Mouse (Mus musculus): ENCODE measurements around the gene Ankdd1a. TPM values are rescaled to one million over a fixed set of nuclear protein-coding genes. Genes with fewer than 3 reads are reported as not detected.
A peak's percentile ranks its signal among the peaks of the same experiment; 100 is the strongest.

Ankdd1a gene
- total RNA-seq, 2 experiments from 2014 or later = 3.3 to 3.8 TPM

- no peak for DNase-seq (ENCODE audit: extremely low spot score in 1 of 2, low spot score in 1 of 2)
Measured at GRCm38 (mm10) chr9:65512520-65512919, 7.5 kb downstream of the Ankdd1a start.

- no peak for DNase-seq (ENCODE audit: extremely low spot score in 1 of 2, low spot score in 1 of 2)
Measured at GRCm38 (mm10) chr9:65508449-65508848, 11.5 kb downstream of the Ankdd1a start.

GRCm38 (mm10) chr9:65502721-65503505 is 17.1 kb downstream of the Ankdd1a start:
- no peak for DNase-seq (ENCODE audit: extremely low spot score in 1 of 2, low spot score in 1 of 2)

GRCm38 (mm10) chr9:65502146-65502545 is 17.8 kb downstream of the Ankdd1a start:
- no peak for DNase-seq (ENCODE audit: extremely low spot score in 1 of 2, low spot score in 1 of 2)

GRCm38 (mm10) chr9:65492851-65493250 is 27.1 kb downstream of the Ankdd1a start:
- DNase-seq (ENCODE audit: extremely low spot score in 1 of 2, low spot score in 1 of 2) = no peak

- no peak for DNase-seq (ENCODE audit: extremely low spot score in 1 of 2, low spot score in 1 of 2)
Measured at GRCm38 (mm10) chr9:65492351-65492750, 27.6 kb downstream of the Ankdd1a start.

GRCm38 (mm10) chr9:65491476-65491875 is 28.5 kb downstream of the Ankdd1a start:
- DNase-seq (ENCODE audit: extremely low spot score in 1 of 2, low spot score in 1 of 2) = no peak

- no peak for DNase-seq (ENCODE audit: extremely low spot score in 1 of 2, low spot score in 1 of 2)
Measured at GRCm38 (mm10) chr9:65480071-65480470, 39.9 kb downstream of the Ankdd1a start.

- DNase-seq (ENCODE audit: extremely low spot score in 1 of 2, low spot score in 1 of 2) = no peak
Measured at GRCm38 (mm10) chr9:65479158-65479557, 40.8 kb downstream of the Ankdd1a start.

GRCm38 (mm10) chr9:65472769-65473168 is 47.2 kb downstream of the Ankdd1a start:
- no peak for DNase-seq (ENCODE audit: extremely low spot score in 1 of 2, low spot score in 1 of 2)

- no peak for DNase-seq (ENCODE audit: extremely low spot score in 1 of 2, low spot score in 1 of 2)
Measured at GRCm38 (mm10) chr9:65467686-65468085, 52.3 kb downstream of the Ankdd1a start.

GRCm38 (mm10) chr9:65465241-65465640 is 54.8 kb downstream of the Ankdd1a start:
- DNase-seq (ENCODE audit: extremely low spot score in 1 of 2, low spot score in 1 of 2) = no peak

- peak in 1 of 2 experiments; percentile 18 for DNase-seq (ENCODE audit: extremely low spot score in 1 of 2, low spot score in 1 of 2)
Measured at GRCm38 (mm10) chr9:65464161-65464560, 55.8 kb downstream of the Ankdd1a start.

GRCm38 (mm10) chr9:65462544-65462943 is 57.4 kb downstream of the Ankdd1a start:
- no peak for DNase-seq (ENCODE audit: extremely low spot score in 1 of 2, low spot score in 1 of 2)

- peak; percentile 91 to 93 for DNase-seq (ENCODE audit: extremely low spot score in 1 of 2, low spot score in 1 of 2)
Measured at GRCm38 (mm10) chr9:65460732-65461442, 59.1 kb downstream of the Ankdd1a start, which contains the start of gene Spg21. Gene Spg21, plus strand, starts transcription at chr9:65460947.

GRCm38 (mm10) chr9:65460198-65460597 is 59.8 kb downstream of the Ankdd1a start:
- DNase-seq (ENCODE audit: extremely low spot score in 1 of 2, low spot score in 1 of 2) = no peak

- no peak for DNase-seq (ENCODE audit: extremely low spot score in 1 of 2, low spot score in 1 of 2)
Measured at GRCm38 (mm10) chr9:65458975-65459374, 61.0 kb downstream of the Ankdd1a start.

- DNase-seq (ENCODE audit: extremely low spot score in 1 of 2, low spot score in 1 of 2) = no peak
Measured at GRCm38 (mm10) chr9:65447951-65448350, 72.0 kb downstream of the Ankdd1a start.

- DNase-seq (ENCODE audit: extremely low spot score in 1 of 2, low spot score in 1 of 2) = no peak
Measured at GRCm38 (mm10) chr9:65444692-65445091, 75.3 kb downstream of the Ankdd1a start.
